Mouse (Mus musculus) small intestine, adult 2 months (tissue): ENCODE results near the gene Zfp575.

Experiments used
- CTCF ChIP-seq: fragments of 200-500 bp; IDR thresholded peaks from 2 replicates; pipeline ENCODE4 v1.5.1; 2012; ENCODE audit warnings: low read depth, mild to moderate bottlenecking, control low read depth, inconsistent platforms, low read length, moderate library complexity, mixed read lengths; ENCODE audit not compliant: insufficient replicate concordance, insufficient read length; ENCODE audit errors: extremely low read depth
- POLR2A ChIP-seq: fragments of 200-500 bp; IDR thresholded peaks from 2 replicates; pipeline ENCODE4 v1.6.1; 2012; ENCODE audit warnings: low read depth, mild to moderate bottlenecking, control low read depth, inconsistent platforms, low read length, moderate library complexity

DNA sequence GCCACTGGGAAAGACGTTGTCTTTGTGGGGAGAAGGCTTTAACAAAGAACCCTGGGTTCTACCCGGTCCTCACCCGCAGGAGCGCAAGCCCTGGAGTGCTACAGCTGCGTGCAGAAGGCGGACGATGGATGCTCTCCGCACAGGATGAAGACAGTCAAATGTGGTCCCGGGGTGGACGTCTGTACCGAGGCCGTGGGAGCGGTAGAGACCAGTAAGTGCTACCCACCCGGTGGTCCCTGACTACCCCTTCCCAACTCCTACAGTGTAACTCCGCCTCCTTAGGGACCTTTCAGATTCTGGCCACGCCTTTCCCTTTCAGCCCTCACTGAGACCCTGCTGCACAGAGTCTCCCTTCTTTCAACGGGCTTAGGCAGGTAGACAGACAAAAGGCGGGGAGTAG is 49.6 kb upstream of the Zfp575 start:
- no peak for TF ChIP-seq CTCF
- TF ChIP-seq POLR2A, result no peak
